Mouse (Mus musculus) stomach, embryonic 14.5 days (tissue): ENCODE results near the gene Actbl2. TPM values are rescaled to one million over a fixed set of nuclear protein-coding genes. Genes with fewer than 3 reads are reported as not detected.

Experiments
- ATAC-seq: fragments of 200-750 bp; cut with Nextera tagmentation; 2 replicates; pipeline ENCODE4 v1.8.0; 2017; ENCODE audit warnings: low read depth, moderate TSS enrichment; ENCODE audit not compliant: insufficient number of reproducible peaks, insufficient read depth, low FRiP score
- H3K27ac ChIP-seq: fragments of 300-500 bp; sonication (generic); 2 replicates; pipeline ENCODE4 v1.5.1; 2014; ENCODE audit warnings: mild to moderate bottlenecking, low read length, moderate library complexity, mixed read lengths
- H3K27me3 ChIP-seq: fragments of 300-500 bp; sonication (generic); 2 replicates; pipeline ENCODE4 v1.6.1; 2014; ENCODE audit warnings: low read length, control low read depth, mixed read lengths; ENCODE audit not compliant: control insufficient read depth, insufficient read depth
- H3K36me3 ChIP-seq: fragments of 300-500 bp; sonication (generic); 2 replicates; pipeline ENCODE4 v1.6.1; 2014; ENCODE audit warnings: mild to moderate bottlenecking, control low read depth, low read length, moderate library complexity, mixed read lengths; ENCODE audit not compliant: control insufficient read depth, insufficient read depth
- H3K4me1 ChIP-seq: fragments of 300-500 bp; sonication (generic); 2 replicates; pipeline ENCODE4 v1.6.1; 2014; ENCODE audit warnings: low read length, control low read depth, mixed read lengths; ENCODE audit not compliant: control insufficient read depth, insufficient read depth
- H3K4me2 ChIP-seq: fragments of 300-500 bp; sonication (generic); replicated peaks from 2 replicates; pipeline ENCODE4 v1.6.1; 2014; ENCODE audit warnings: low read depth, low read length, control low read depth
- H3K4me3 ChIP-seq: fragments of 300-500 bp; sonication (generic); 2 replicates; pipeline ENCODE4 v1.5.1; 2014; ENCODE audit warnings: low read depth, low read length, control low read depth
- H3K9ac ChIP-seq: fragments of 300-500 bp; sonication (generic); replicated peaks from 2 replicates; pipeline ENCODE4 v1.6.1; 2014; ENCODE audit warnings: low read depth, mild to moderate bottlenecking, control low read depth, low read length, moderate library complexity, mixed read lengths
- H3K9me3 ChIP-seq: fragments of 300-500 bp; sonication (generic); 2 replicates; pipeline ENCODE4 v1.6.1; 2016; ENCODE audit warnings: low read depth, low read length, control low read depth; ENCODE audit not compliant: control insufficient read depth
- WGBS: fragments of 180-500 bp; shearing (Covaris S2); extraction: QIAGEN DNeasy Blood & Tissue Kit; methylation state at CpG from one replicate; pipeline ENCODE4 v1.1.7; 2014; 5-methylcytosine and 5-hydroxymethylcytosine counted together
- polyA plus RNA-seq: library from polyadenylated mRNA; unstranded; fragments of >200 nt; fragmentation: Nextera tagmentation; extraction: Ambion mirVana; gene quantifications from 2 replicates; pipeline ENCODE4 v1.2.1, GENCODE M21; 2014

Actbl2 gene
- polyA plus RNA-seq, 1 experiment from 2014 or later, result not detected

DNA sequence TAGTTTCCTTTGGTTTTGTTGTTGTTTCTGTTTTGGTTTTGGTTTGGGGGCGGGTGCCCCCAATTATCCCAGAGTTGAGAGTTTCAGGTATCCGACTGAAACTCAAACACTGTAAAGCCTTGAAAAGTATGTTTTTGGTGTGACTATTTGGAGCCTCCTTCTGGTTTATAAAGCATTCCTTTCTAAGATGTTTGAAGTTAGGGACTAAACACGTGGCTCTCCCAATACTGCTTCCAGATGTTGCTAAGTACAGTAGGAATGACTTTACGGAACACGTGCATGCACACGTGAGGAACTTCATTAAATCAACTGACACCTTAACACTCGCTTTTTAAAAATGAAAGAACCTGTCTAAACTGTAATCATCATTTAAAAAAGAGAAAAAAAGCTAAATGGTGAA, 4.9 kb downstream of the Actbl2 start:
- H3K4me3 ChIP-seq, result no peak overlapping the region
- no peak for ATAC-seq
- no peak overlapping the region for H3K9ac ChIP-seq
- H3K36me3 ChIP-seq, result no peaks in the 10 kb centered on the region
- H3K4me1 ChIP-seq, result no peaks in the 10 kb centered on the region
- H3K27me3 ChIP-seq, result no peaks in the 10 kb centered on the region
- no peak overlapping the region for H3K4me2 ChIP-seq
- no peaks in the 10 kb centered on the region for H3K9me3 ChIP-seq
- H3K27ac ChIP-seq, result no peak overlapping the region
- 67% methylated on average over 7 of the region's 7 CpGs for WGBS

DNA sequence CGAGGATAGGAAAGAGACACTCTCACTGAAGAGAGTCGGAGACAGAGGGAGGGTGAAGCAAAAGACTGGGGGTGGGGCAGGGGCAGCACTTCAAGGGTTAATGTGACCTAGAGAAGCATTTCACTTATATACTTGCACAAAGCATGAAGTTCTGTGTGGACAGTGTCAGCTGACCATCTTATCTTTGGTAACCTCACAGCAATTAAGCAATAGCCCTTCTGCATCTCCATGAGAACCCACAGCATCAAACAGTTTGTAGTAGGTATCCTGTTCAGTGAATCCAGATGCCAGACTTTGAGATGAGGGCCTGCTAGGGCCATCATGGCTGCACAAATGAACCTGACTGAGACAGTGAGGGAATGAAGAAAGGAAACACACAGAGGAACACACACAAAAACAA, 8.4 kb downstream of the Actbl2 start:
- no peaks in the 10 kb centered on the region for H3K36me3 ChIP-seq
- 69% methylated on average over 2 of the region's 2 CpGs for WGBS
- H3K27me3 ChIP-seq, result no peaks in the 10 kb centered on the region
- H3K4me2 ChIP-seq, result no peak overlapping the region
- H3K4me3 ChIP-seq, result no peak overlapping the region
- no peak overlapping the region for H3K9ac ChIP-seq
- no peak for ATAC-seq
- H3K4me1 ChIP-seq, result 0 out of 2 replicates have a peak, but pooled peaks cover 8% of the 10 kb centered on the region
- no peak overlapping the region for H3K27ac ChIP-seq
- H3K9me3 ChIP-seq, result no peaks in the 10 kb centered on the region

DNA sequence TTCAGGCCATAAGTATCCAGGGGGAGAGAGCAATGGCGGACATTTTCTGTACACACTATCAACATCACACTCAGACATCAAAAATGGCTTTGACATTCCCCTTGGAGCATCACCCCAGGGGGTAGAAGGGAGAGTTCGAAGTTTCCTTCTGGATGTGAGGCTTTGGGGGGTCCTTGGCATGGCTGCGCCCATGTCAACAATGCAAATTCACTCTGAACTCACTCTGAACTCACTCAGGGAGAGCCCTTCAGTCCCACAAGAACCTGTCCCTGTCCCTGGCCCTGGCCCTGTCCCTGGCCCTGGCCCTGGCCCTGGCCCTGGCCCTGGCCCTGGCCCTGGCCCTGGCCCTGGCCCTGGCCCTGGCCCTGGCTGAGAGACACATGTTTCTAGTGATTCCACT, 8.9 kb downstream of the Actbl2 start:
- 91% methylated on average over 3 of the region's 3 CpGs for WGBS
- H3K9me3 ChIP-seq, result no peaks in the 10 kb centered on the region
- H3K9ac ChIP-seq, result no peak overlapping the region
- no peak overlapping the region for H3K4me2 ChIP-seq
- no peaks in the 10 kb centered on the region for H3K27me3 ChIP-seq
- no peak for ATAC-seq
- no peak overlapping the region for H3K4me3 ChIP-seq
- H3K36me3 ChIP-seq, result no peaks in the 10 kb centered on the region
- H3K27ac ChIP-seq, result no peak overlapping the region
- H3K4me1 ChIP-seq, result 0 out of 2 replicates have a peak, but pooled peaks cover 8% of the 10 kb centered on the region

DNA sequence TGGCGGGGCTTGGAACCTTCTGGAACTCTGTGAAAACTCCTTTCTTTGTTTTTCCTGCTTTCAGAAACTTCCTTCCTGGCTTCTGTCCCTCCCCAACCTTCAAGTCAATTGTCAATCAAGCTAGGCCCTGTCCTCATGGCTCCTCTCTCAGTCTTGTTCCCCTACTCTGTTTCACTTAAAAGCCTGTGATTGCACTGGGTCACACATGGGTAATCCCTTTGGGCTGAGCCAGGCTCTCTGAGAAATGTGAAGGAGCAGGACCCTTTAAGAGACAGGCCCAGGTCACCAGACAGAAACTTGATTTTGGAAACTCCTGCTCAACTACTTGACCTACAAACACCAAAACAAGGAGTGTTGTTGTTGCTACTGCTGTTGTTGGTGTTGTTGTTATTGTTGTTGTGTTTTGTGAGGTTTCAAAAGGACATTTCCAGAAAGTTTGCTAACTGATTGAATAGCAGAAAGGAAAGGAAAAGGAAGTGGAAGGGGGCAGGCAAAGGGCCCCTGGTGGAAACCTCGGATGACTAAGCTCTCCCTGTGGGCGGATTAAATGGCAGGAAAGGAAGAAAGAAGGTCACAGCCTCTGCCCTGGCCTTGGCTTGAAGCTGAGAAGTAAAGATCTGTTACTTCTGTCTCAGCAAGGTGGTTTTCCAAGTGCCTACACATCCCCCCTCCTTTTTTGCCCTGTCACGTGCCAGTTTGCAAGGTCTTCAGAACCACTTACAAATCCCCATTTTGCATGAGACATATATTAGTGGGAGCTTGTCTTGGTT, 10.6 kb downstream of the Actbl2 start:
- Histone ChIP-seq H3K36me3 (no peaks in the 10 kb centered on the region), H3K4me1 (peaks cover 12% of the 10 kb centered on the region; the same call in 1 of the 2 replicates), H3K27me3 (no peaks in the 10 kb centered on the region), H3K27ac (no peak overlapping the region), H3K4me3 (no peak overlapping the region), H3K9me3 (no peaks in the 10 kb centered on the region), H3K4me2 (no peak overlapping the region), H3K9ac (no peak overlapping the region)
- 74% methylated on average over 4 of the region's 4 CpGs for WGBS
- no peak for ATAC-seq

DNA sequence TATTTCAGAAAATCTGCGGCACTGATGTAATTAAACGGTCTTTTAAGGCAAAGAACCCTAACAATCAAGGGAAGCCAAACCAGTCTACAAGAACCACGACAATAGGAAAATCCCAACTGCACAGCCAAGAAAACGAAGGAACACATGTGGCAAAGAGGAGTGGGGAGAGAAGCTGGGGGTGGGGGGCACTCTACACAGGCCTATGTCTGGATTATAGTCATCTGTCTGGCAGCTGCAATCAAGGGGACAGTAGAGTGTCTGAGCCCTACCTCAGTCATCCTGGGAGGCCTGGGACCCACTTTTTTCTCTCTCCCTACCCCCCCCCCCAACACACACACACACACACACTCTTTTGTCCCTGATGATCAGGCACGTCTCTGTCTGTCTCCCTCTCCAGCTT, 12.0 kb downstream of the Actbl2 start:
- Histone ChIP-seq H3K4me1 (peaks cover 12% of the 10 kb centered on the region; the same call in 1 of the 2 replicates), H3K9ac (no peak overlapping the region), H3K4me3 (no peak overlapping the region), H3K27ac (0 out of 2 replicates have a peak overlapping the region, but pooled peaks have one; percentile 7), H3K4me2 (no peak overlapping the region), H3K36me3 (no peaks in the 10 kb centered on the region), H3K9me3 (no peaks in the 10 kb centered on the region), H3K27me3 (no peaks in the 10 kb centered on the region)
- WGBS, result 72% methylated on average over 5 of the region's 5 CpGs
- ATAC-seq, result no peak

DNA sequence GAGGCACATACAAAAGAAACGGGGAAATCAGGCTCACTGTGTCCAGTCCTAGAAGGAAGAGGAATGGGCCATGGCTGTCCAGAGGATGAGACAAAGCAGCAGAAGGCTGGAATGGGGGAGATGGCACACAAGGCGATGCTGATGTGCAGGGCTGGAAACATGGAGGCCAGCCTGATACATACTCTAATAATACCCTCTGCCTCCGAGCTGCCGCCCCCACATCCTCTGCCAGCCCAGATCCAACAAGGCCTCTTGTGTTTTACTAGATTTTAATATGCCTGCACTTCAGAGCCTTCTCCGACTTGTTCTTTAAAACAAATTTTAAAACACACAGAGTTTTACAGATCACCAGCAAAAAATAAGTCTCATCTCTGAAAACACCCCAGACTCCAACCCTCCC, 14.2 kb downstream of the Actbl2 start:
- no peaks in the 10 kb centered on the region for H3K27me3 ChIP-seq
- no peak for ATAC-seq
- no peaks in the 10 kb centered on the region for H3K36me3 ChIP-seq
- no peaks in the 10 kb centered on the region for H3K9me3 ChIP-seq
- no peak overlapping the region for H3K9ac ChIP-seq
- peaks cover 12% of the 10 kb centered on the region; the same call in 1 of the 2 replicates for H3K4me1 ChIP-seq
- no peak overlapping the region for H3K4me2 ChIP-seq
- WGBS, result 83% methylated on average over 5 of the region's 5 CpGs
- no peak overlapping the region for H3K27ac ChIP-seq
- no peak overlapping the region for H3K4me3 ChIP-seq

DNA sequence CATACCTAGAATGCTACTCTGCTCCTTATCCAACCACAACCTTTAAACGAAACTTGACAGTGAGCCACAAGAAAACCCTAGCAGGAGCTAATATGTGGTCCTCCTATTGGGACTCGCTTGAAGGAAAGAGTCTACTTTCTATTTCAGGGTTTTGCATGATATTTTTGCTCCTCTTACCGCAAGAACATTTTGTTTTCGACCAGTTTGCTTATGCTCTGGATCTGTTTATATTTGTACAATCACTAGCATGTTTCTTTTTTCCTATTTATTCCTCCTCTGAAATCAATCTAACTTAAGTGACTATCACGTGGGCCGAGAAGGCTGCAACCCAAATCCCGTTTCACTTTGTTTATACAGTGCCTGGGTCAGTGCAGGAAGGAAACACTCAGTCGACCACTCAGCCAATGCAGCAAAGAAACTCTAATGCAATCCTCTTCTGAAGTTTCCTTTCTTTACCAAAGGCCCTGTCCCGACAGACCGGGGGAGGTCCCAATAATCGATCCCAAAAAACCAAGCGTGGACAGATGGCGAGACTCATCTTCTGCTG, 15.0 kb downstream of the Actbl2 start:
- H3K9ac ChIP-seq, result no peak overlapping the region
- H3K4me1 ChIP-seq, result peaks cover 12% of the 10 kb centered on the region; the same call in 1 of the 2 replicates
- no peaks in the 10 kb centered on the region for H3K9me3 ChIP-seq
- H3K4me2 ChIP-seq, result no peak overlapping the region
- no peak for ATAC-seq
- H3K4me3 ChIP-seq, result no peak overlapping the region
- WGBS, result 47% methylated on average over 13 of the region's 13 CpGs
- H3K27me3 ChIP-seq, result no peaks in the 10 kb centered on the region
- H3K27ac ChIP-seq, result peak overlapping the region; percentile 52; the same call in 1 of the 2 replicates
- H3K36me3 ChIP-seq, result no peaks in the 10 kb centered on the region

DNA sequence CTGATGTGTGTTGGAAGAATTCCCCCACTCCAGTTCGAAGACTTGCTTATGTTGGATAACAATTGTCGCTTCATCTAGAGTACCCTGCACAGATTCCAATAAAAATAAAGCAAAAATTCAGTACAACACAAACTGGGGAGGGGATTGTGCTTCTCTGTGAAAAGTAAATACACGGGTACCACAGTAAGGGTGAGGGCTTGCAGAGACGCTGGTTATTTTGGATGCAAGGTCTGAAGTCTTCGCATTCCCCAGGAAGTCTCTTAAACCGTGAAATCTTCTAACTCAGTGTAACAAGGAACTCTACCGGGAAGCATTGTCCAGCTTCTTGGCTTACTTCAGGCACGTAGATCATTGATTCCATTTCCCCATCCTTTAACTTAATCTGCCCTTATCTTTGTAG, 17.1 kb downstream of the Actbl2 start:
- no peak for ATAC-seq
- peaks cover 3% of the 10 kb centered on the region; the same call in 1 of the 2 replicates for H3K4me1 ChIP-seq
- no peaks in the 10 kb centered on the region for H3K27me3 ChIP-seq
- no peak overlapping the region for H3K4me3 ChIP-seq
- H3K9me3 ChIP-seq, result no peaks in the 10 kb centered on the region
- H3K36me3 ChIP-seq, result no peaks in the 10 kb centered on the region
- H3K27ac ChIP-seq, result no peak overlapping the region
- H3K9ac ChIP-seq, result no peak overlapping the region
- 79% methylated on average over 8 of the region's 8 CpGs for WGBS
- H3K4me2 ChIP-seq, result no peak overlapping the region
